Mouse (Mus musculus): ENCODE results near the gene Chn1. TPM values are rescaled to one million over a fixed set of nuclear protein-coding genes. Genes with fewer than 3 reads are reported as not detected.

Chn1 gene
- total and polyA plus RNA-seq, 3 experiments, result 0.30 to 1.2 (median 0.60) TPM

- ATAC-seq (ENCODE audit: extremely low read depth, insufficient number of reproducible peaks, low FRiP score, poor library complexity, severe bottlenecking) (no peak), DNase-seq (ENCODE audit: low spot score) (no peak)
- Histone ChIP-seq H3K4me1 (ENCODE audit: insufficient read depth, low read depth, low read length) (no peaks in the 10 kb centered on the region), H3K36me3 (replicated peaks) (no peaks in the 10 kb centered on the region), H3K4me3 (ENCODE audit: low read depth, low read length) (no peak overlapping the region), H3K9me3 (replicated peaks) (no peaks in the 10 kb centered on the region), H3K27me3 (ENCODE audit: insufficient read depth, low read length) (peaks cover 21% of the 10 kb centered on the region)
- TF ChIP-seq GATA1 (IDR thresholded peaks at IDR 0.05; ENCODE audit: borderline replicate concordance, low read length) (no peak), GATA2 (IDR thresholded peaks at IDR 0.05; ENCODE audit: borderline replicate concordance, low read depth, low read length) (no peak), CTCF (IDR thresholded peaks at IDR 0.05; ENCODE audit: low read depth, low read length) (no peak), POLR2AphosphoS5 (IDR thresholded peaks at IDR 0.05; ENCODE audit: insufficient replicate concordance, low read depth, low read length) (no peak), TAL1 (conservative IDR thresholded peaks at IDR 0.05; ENCODE audit: low read depth, low read length) (no peak)
These were observed 117.2 kb downstream of the Chn1 start for GRCm38 (mm10) chr2:73657961-73658360.

DNA sequence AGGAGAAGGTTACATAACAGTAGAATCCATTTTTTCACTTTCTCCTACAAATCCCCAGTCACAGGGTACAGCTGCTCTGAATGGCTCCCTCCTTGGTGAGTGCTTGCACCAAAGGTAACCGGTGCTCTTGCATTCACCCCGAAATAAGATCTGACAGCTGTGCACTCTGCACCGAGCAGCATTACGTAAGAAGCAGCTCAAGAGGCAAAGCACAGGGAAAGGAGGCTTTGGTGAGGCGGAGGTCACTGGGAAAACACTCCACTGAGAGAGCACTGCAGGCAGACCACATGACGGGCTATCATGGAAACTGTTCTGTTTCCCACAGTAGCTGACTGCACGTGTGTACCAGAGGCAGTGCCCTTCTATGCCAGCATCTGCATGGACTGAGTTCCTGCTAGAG, 118.0 kb downstream of the Chn1 start:
- Histone ChIP-seq H3K4me1 (ENCODE audit: insufficient read depth, low read depth, low read length) (no peaks in the 10 kb centered on the region), H3K36me3 (replicated peaks) (no peaks in the 10 kb centered on the region), H3K9me3 (replicated peaks) (no peaks in the 10 kb centered on the region), H3K4me3 (ENCODE audit: low read depth, low read length) (no peak overlapping the region), H3K27me3 (ENCODE audit: insufficient read depth, low read length) (peaks cover 21% of the 10 kb centered on the region)
- ATAC-seq (ENCODE audit: extremely low read depth, insufficient number of reproducible peaks, low FRiP score, poor library complexity, severe bottlenecking) (no peak), DNase-seq (ENCODE audit: low spot score) (no peak)
- TF ChIP-seq GATA1 (IDR thresholded peaks at IDR 0.05; ENCODE audit: borderline replicate concordance, low read length) (no peak), CTCF (IDR thresholded peaks at IDR 0.05; ENCODE audit: low read depth, low read length) (no peak), POLR2AphosphoS5 (IDR thresholded peaks at IDR 0.05; ENCODE audit: insufficient replicate concordance, low read depth, low read length) (no peak), GATA2 (IDR thresholded peaks at IDR 0.05; ENCODE audit: borderline replicate concordance, low read depth, low read length) (no peak), TAL1 (conservative IDR thresholded peaks at IDR 0.05; ENCODE audit: low read depth, low read length) (no peak)

- DNase-seq (ENCODE audit: low spot score) (no peak), ATAC-seq (ENCODE audit: extremely low read depth, insufficient number of reproducible peaks, low FRiP score, poor library complexity, severe bottlenecking) (no peak)
- peaks cover 19% of the 10 kb centered on the region for H3K27me3 ChIP-seq (ENCODE audit: insufficient read depth, low read length)
- TF ChIP-seq CTCF (IDR thresholded peaks at IDR 0.05; ENCODE audit: low read depth, low read length) (no peak), TAL1 (conservative IDR thresholded peaks at IDR 0.05; ENCODE audit: low read depth, low read length) (no peak), GATA2 (IDR thresholded peaks at IDR 0.05; ENCODE audit: borderline replicate concordance, low read depth, low read length) (no peak), POLR2AphosphoS5 (IDR thresholded peaks at IDR 0.05; ENCODE audit: insufficient replicate concordance, low read depth, low read length) (no peak), GATA1 (IDR thresholded peaks at IDR 0.05; ENCODE audit: borderline replicate concordance, low read length) (no peak)
- H3K36me3 ChIP-seq (replicated peaks), result no peaks in the 10 kb centered on the region
- H3K4me3 ChIP-seq (ENCODE audit: low read depth, low read length), result no peak overlapping the region
- H3K4me1 ChIP-seq (ENCODE audit: insufficient read depth, low read depth, low read length), result no peaks in the 10 kb centered on the region
- no peaks in the 10 kb centered on the region for H3K9me3 ChIP-seq (replicated peaks)
These were observed 119.5 kb downstream of the Chn1 start for GRCm38 (mm10) chr2:73655663-73656062.

- no peaks in the 10 kb centered on the region for H3K9me3 ChIP-seq (replicated peaks)
- H3K36me3 ChIP-seq (replicated peaks), result no peaks in the 10 kb centered on the region
- no peaks in the 10 kb centered on the region for H3K4me1 ChIP-seq (ENCODE audit: insufficient read depth, low read depth, low read length)
- DNase-seq (ENCODE audit: low spot score) (no peak), ATAC-seq (ENCODE audit: extremely low read depth, insufficient number of reproducible peaks, low FRiP score, poor library complexity, severe bottlenecking) (no peak)
- no peak overlapping the region for H3K4me3 ChIP-seq (ENCODE audit: low read depth, low read length)
- TF ChIP-seq TAL1 (conservative IDR thresholded peaks at IDR 0.05; ENCODE audit: low read depth, low read length) (no peak), GATA2 (IDR thresholded peaks at IDR 0.05; ENCODE audit: borderline replicate concordance, low read depth, low read length) (no peak)
- peaks cover 17% of the 10 kb centered on the region for H3K27me3 ChIP-seq (ENCODE audit: insufficient read depth, low read length)
These were observed 120.3 kb downstream of the Chn1 start for GRCm38 (mm10) chr2:73654892-73655243.

- ATAC-seq (ENCODE audit: extremely low read depth, insufficient number of reproducible peaks, low FRiP score, poor library complexity, severe bottlenecking) (no peak), DNase-seq (ENCODE audit: low spot score) (no peak)
- H3K4me3 ChIP-seq (ENCODE audit: low read depth, low read length), result no peak overlapping the region
- no peaks in the 10 kb centered on the region for H3K9me3 ChIP-seq (replicated peaks)
- TF ChIP-seq GATA2 (IDR thresholded peaks at IDR 0.05; ENCODE audit: borderline replicate concordance, low read depth, low read length), result no peak
- no peak for TF ChIP-seq GATA1 (IDR thresholded peaks at IDR 0.05; ENCODE audit: borderline replicate concordance, low read length)
- TF ChIP-seq POLR2AphosphoS5 (IDR thresholded peaks at IDR 0.05; ENCODE audit: insufficient replicate concordance, low read depth, low read length), result no peak
- TF ChIP-seq CTCF (IDR thresholded peaks at IDR 0.05; ENCODE audit: low read depth, low read length), result no peak
- no peak for TF ChIP-seq TAL1 (conservative IDR thresholded peaks at IDR 0.05; ENCODE audit: low read depth, low read length)
- H3K4me1 ChIP-seq (ENCODE audit: insufficient read depth, low read depth, low read length), result no peaks in the 10 kb centered on the region
- peaks cover 16% of the 10 kb centered on the region for H3K27me3 ChIP-seq (ENCODE audit: insufficient read depth, low read length)
- no peaks in the 10 kb centered on the region for H3K36me3 ChIP-seq (replicated peaks)
These were observed 120.9 kb downstream of the Chn1 start for GRCm38 (mm10) chr2:73654059-73654891.

DNA sequence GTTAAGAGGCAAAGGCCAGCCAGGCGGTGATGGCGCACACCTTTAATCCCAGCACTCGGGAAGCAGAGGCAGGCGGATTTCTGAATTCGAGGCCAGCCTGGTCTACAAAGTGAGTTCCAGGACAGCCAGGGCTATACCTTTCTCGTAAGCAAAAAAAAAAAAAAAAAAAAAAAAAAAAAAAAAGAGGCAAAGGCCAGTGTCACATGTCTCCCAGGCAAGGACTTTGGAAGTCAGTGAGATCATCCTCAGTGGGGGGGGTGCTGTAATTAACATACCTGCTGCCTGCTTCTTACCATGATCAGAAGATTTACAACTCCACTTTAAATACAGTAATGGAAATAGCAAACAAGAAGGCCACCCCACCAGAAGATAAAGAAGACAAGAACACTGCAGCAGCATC, 137.5 kb downstream of the Chn1 start:
- DNase-seq (ENCODE audit: low spot score), result no peak
- Histone ChIP-seq H3K4me1 (ENCODE audit: insufficient read depth, low read depth, low read length) (no peaks in the 10 kb centered on the region), H3K27me3 (ENCODE audit: insufficient read depth, low read length) (0 out of 2 replicates have a peak, but pooled peaks cover 3% of the 10 kb centered on the region), H3K36me3 (replicated peaks) (no peaks in the 10 kb centered on the region), H3K4me3 (ENCODE audit: low read depth, low read length) (no peak overlapping the region), H3K9me3 (replicated peaks) (no peaks in the 10 kb centered on the region)
- no peak for TF ChIP-seq CTCF (IDR thresholded peaks at IDR 0.05; ENCODE audit: low read depth, low read length)
- TF ChIP-seq TAL1 (conservative IDR thresholded peaks at IDR 0.05; ENCODE audit: low read depth, low read length), result no peak
- TF ChIP-seq GATA1 (IDR thresholded peaks at IDR 0.05; ENCODE audit: borderline replicate concordance, low read length), result no peak
- TF ChIP-seq GATA2 (IDR thresholded peaks at IDR 0.05; ENCODE audit: borderline replicate concordance, low read depth, low read length), result no peak
- TF ChIP-seq POLR2AphosphoS5 (IDR thresholded peaks at IDR 0.05; ENCODE audit: insufficient replicate concordance, low read depth, low read length), result no peak
- no peak for ATAC-seq (ENCODE audit: extremely low read depth, insufficient number of reproducible peaks, low FRiP score, poor library complexity, severe bottlenecking)
